Comparison of ENCODE assay signal across 12 mouse cellular contexts in genomic region chr2:34014868-34015639, GRCm38 (mm10).
DNase-seq lines count a peak whose midpoint lies in the region; ATAC-seq lines count a peak whose summit lies in the region.
"Had no signal": no experiment of that assay in that cellular context is flagged by ENCODE, and none has a peak within 500 bp of the region (broad histone marks: within the 10 kb centered on the region; RNA-seq: fewer than 3 reads in every experiment).

No protein-coding gene starts in this region.

- no peak overlapping the region for H3K4me3 ChIP-seq in embryonic facial prominence, embryonic 12.5 days
- no peak overlapping the region for H3K4me3 ChIP-seq in embryonic facial prominence, embryonic 10.5 days
- H3K4me3 ChIP-seq in limb, embryonic 12.5 days (replicated peaks): no peak overlapping the region
- H3K4me3 ChIP-seq in limb, embryonic 10.5 days: no peak overlapping the region
- H3K4me3 ChIP-seq in forebrain, embryonic 13.5 days: no peak overlapping the region
- H3K4me3 ChIP-seq in midbrain, embryonic 14.5 days (replicated peaks; ENCODE audit: low read depth, low read length): no peak overlapping the region

- 63% methylated on average over 8 of the region's 8 CpGs for WGBS in embryonic facial prominence, embryonic 12.5 days
- WGBS in embryonic facial prominence, embryonic 10.5 days: 78% methylated on average over 8 of the region's 8 CpGs
- 72% methylated on average over 8 of the region's 8 CpGs for WGBS in limb, embryonic 12.5 days
- WGBS in limb, embryonic 10.5 days: 85% methylated on average over 8 of the region's 8 CpGs
- 32% methylated on average over 8 of the region's 8 CpGs for WGBS in forebrain, embryonic 13.5 days
- WGBS in midbrain, embryonic 14.5 days: 60% methylated on average over 8 of the region's 8 CpGs

- ATAC-seq in embryonic facial prominence, embryonic 12.5 days (ENCODE audit: insufficient number of reproducible peaks, insufficient read depth, low FRiP score, low TSS enrichment): no peak
- no peak for ATAC-seq in limb, embryonic 12.5 days (ENCODE audit: insufficient number of reproducible peaks, insufficient read depth, low FRiP score, low TSS enrichment, low read depth)
- ATAC-seq in forebrain, embryonic 13.5 days: no peak
- no peak for ATAC-seq in midbrain, embryonic 14.5 days (ENCODE audit: low FRiP score, low TSS enrichment)
- ATAC-seq: intestine, embryonic 16.5 days had no signal

- intact Hi-C loops in left cerebral cortex, postnatal 14 days (cut with DNase I): no loop called here

- H3K4me2 ChIP-seq in embryonic facial prominence, embryonic 12.5 days (replicated peaks): no peak overlapping the region
- H3K4me2 ChIP-seq in limb, embryonic 12.5 days: no peak overlapping the region
- no peak overlapping the region for H3K4me2 ChIP-seq in forebrain, embryonic 13.5 days
- H3K4me2 ChIP-seq in midbrain, embryonic 14.5 days (ENCODE audit: low read length): no peak overlapping the region

- peak overlapping the region; percentile 55 for H3K27ac ChIP-seq in embryonic facial prominence, embryonic 12.5 days
- H3K27ac ChIP-seq in embryonic facial prominence, embryonic 10.5 days (replicated peaks): no peak overlapping the region
- H3K27ac ChIP-seq in limb, embryonic 12.5 days: peak overlapping the region; percentile 53; the same call in 1 of the 2 replicates
- H3K27ac ChIP-seq in limb, embryonic 10.5 days: no peak overlapping the region
- H3K27ac ChIP-seq in forebrain, embryonic 13.5 days: peak overlapping the region; percentile 74; the same call in 1 of the 2 replicates
- H3K27ac ChIP-seq in midbrain, embryonic 14.5 days (replicated peaks; ENCODE audit: low read depth, low read length): 0 out of 2 replicates have a peak overlapping the region, but pooled peaks have one; percentile 84
- H3K27ac ChIP-seq: liver, embryonic 14.5 days had no signal

- no peaks in the 10 kb centered on the region for H3K27me3 ChIP-seq in embryonic facial prominence, embryonic 12.5 days
- H3K27me3 ChIP-seq in embryonic facial prominence, embryonic 10.5 days (replicated peaks; ENCODE audit: low read depth, poor library complexity, severe bottlenecking): no peaks in the 10 kb centered on the region
- 0 out of 2 replicates have a peak, but pooled peaks cover 5% of the 10 kb centered on the region for H3K27me3 ChIP-seq in limb, embryonic 12.5 days
- peaks cover 3% of the 10 kb centered on the region; the same call in 1 of the 2 replicates for H3K27me3 ChIP-seq in limb, embryonic 10.5 days (ENCODE audit: low read depth, poor library complexity, severe bottlenecking)
- H3K27me3 ChIP-seq in forebrain, embryonic 13.5 days: peaks cover 3% of the 10 kb centered on the region; the same call in 1 of the 2 replicates
- H3K27me3 ChIP-seq in midbrain, embryonic 14.5 days (ENCODE audit: control insufficient read depth, insufficient read depth, low read length): no peaks in the 10 kb centered on the region

- H3K4me1 ChIP-seq in embryonic facial prominence, embryonic 12.5 days: peaks cover 14% of the 10 kb centered on the region
- peaks cover 21% of the 10 kb centered on the region for H3K4me1 ChIP-seq in embryonic facial prominence, embryonic 10.5 days
- H3K4me1 ChIP-seq in limb, embryonic 12.5 days (replicated peaks): peaks cover 12% of the 10 kb centered on the region
- peaks cover 12% of the 10 kb centered on the region for H3K4me1 ChIP-seq in limb, embryonic 10.5 days
- peaks cover 31% of the 10 kb centered on the region for H3K4me1 ChIP-seq in forebrain, embryonic 13.5 days
- H3K4me1 ChIP-seq in midbrain, embryonic 14.5 days (ENCODE audit: control insufficient read depth, insufficient read depth, low read length): peaks cover 16% of the 10 kb centered on the region

- no peak overlapping the region for H3K9ac ChIP-seq in embryonic facial prominence, embryonic 12.5 days
- H3K9ac ChIP-seq in limb, embryonic 12.5 days (replicated peaks): no peak overlapping the region
- H3K9ac ChIP-seq in forebrain, embryonic 13.5 days: no peak overlapping the region
- H3K9ac ChIP-seq in midbrain, embryonic 14.5 days (replicated peaks; ENCODE audit: low read length): no peak overlapping the region
- H3K9ac ChIP-seq: liver, embryonic 14.5 days had no signal

- DNase-seq in embryonic facial prominence, embryonic 10.5 days (ENCODE audit: low spot score): no peak
- no peak for DNase-seq in limb, embryonic 10.5 days (ENCODE audit: low spot score)
- DNase-seq in midbrain, embryonic 14.5 days: no peak
- DNase-seq in left cerebral cortex, postnatal 14 days (ENCODE audit: low spot score in 2 of 2): no peak
- DNase-seq in layer of hippocampus, postnatal 14 days (ENCODE audit: low spot score in 2 of 2): no peak
- DNase-seq: heart, postnatal 14 days; right cerebral cortex, postnatal 4 days had no signal

- no peaks in the 10 kb centered on the region for H3K9me3 ChIP-seq in embryonic facial prominence, embryonic 12.5 days
- no peaks in the 10 kb centered on the region for H3K9me3 ChIP-seq in embryonic facial prominence, embryonic 10.5 days
- H3K9me3 ChIP-seq in limb, embryonic 12.5 days: no peaks in the 10 kb centered on the region
- no peaks in the 10 kb centered on the region for H3K9me3 ChIP-seq in limb, embryonic 10.5 days (replicated peaks)
- H3K9me3 ChIP-seq in forebrain, embryonic 13.5 days (replicated peaks): no peaks in the 10 kb centered on the region
- no peaks in the 10 kb centered on the region for H3K9me3 ChIP-seq in midbrain, embryonic 14.5 days (ENCODE audit: control insufficient read depth, low read length)

- no peaks in the 10 kb centered on the region for H3K36me3 ChIP-seq in embryonic facial prominence, embryonic 12.5 days
- H3K36me3 ChIP-seq in embryonic facial prominence, embryonic 10.5 days (replicated peaks): no peaks in the 10 kb centered on the region
- no peaks in the 10 kb centered on the region for H3K36me3 ChIP-seq in limb, embryonic 12.5 days
- H3K36me3 ChIP-seq in limb, embryonic 10.5 days: no peaks in the 10 kb centered on the region
- H3K36me3 ChIP-seq in forebrain, embryonic 13.5 days (ENCODE audit: poor library complexity, severe bottlenecking): no peaks in the 10 kb centered on the region
- no peaks in the 10 kb centered on the region for H3K36me3 ChIP-seq in midbrain, embryonic 14.5 days (ENCODE audit: control insufficient read depth, insufficient read depth, low read length)

Comparison
In these comparisons a context has a peak if more than half of its experiments do, and no peak if none do; other contexts are left out.
1. H3K27ac ChIP-seq: peak in embryonic facial prominence, embryonic 12.5 days (single experiment), limb, embryonic 12.5 days (single experiment), forebrain, embryonic 13.5 days (single experiment) and midbrain, embryonic 14.5 days (single experiment); none in embryonic facial prominence, embryonic 10.5 days (single experiment) and limb, embryonic 10.5 days (single experiment).